Mouse (Mus musculus) liver, embryonic 14.5 days (tissue): ENCODE results near the gene Plekho2. TPM values are rescaled to one million over a fixed set of nuclear protein-coding genes. Genes with fewer than 3 reads are reported as not detected.

Experiments
- ATAC-seq: fragments of 200-750 bp; cut with Nextera tagmentation; 2 replicates; pipeline ENCODE4 v1.8.0; 2017; ENCODE audit warnings: moderate number of reproducible peaks, mild to moderate bottlenecking, moderate library complexity; ENCODE audit not compliant: insufficient read depth
- DNase-seq, 3 experiments: peaks; one replicate each; pipeline ENCODE4 v3.0.0-alpha.2; 2012 to 2013; ENCODE audit warnings: low read depth in 3 of 3, low spot score in 3 of 3
- H3K27ac ChIP-seq: fragments of 300-500 bp; sonication (generic); 2 replicates; pipeline ENCODE4 v1.5.1; 2014; ENCODE audit warnings: moderate library complexity, mild to moderate bottlenecking, control low read depth, inconsistent platforms
- H3K27me3 ChIP-seq: fragments of 300-500 bp; sonication (generic); 2 replicates; pipeline ENCODE4 v1.6.1; 2014; ENCODE audit warnings: mild to moderate bottlenecking, low read length, moderate library complexity; ENCODE audit not compliant: control insufficient read depth, insufficient read depth
- H3K36me3 ChIP-seq: fragments of 300-500 bp; sonication (generic); replicated peaks from 2 replicates; pipeline ENCODE4 v1.6.1; 2014; ENCODE audit warnings: low read depth; ENCODE audit not compliant: control insufficient read depth, insufficient read depth
- H3K4me1 ChIP-seq, 2 experiments: fragments of 200-500 bp in 1 of 2; fragments of 300-500 bp in 1 of 2; sonication (generic) in 1 of 2; replicated peaks; 2 replicates each; pipeline ENCODE4 v1.6.1; 2012 to 2014; ENCODE audit warnings: antibody characterized with exemption in 1 of 2, inconsistent platforms in 1 of 2, low read length in 1 of 2; ENCODE audit not compliant: control insufficient read depth in 2 of 2, insufficient read depth in 2 of 2
- H3K4me2 ChIP-seq: fragments of 300-500 bp; sonication (generic); 2 replicates; pipeline ENCODE4 v1.6.1; 2014; ENCODE audit warnings: low read depth, mild to moderate bottlenecking, control low read depth, moderate library complexity
- H3K4me3 ChIP-seq, 2 experiments: fragments of 200-500 bp in 1 of 2; fragments of 300-500 bp in 1 of 2; sonication (generic) in 1 of 2; 2 replicates each; pipeline ENCODE4 v1.5.1; 2012 to 2014; ENCODE audit warnings: low read depth in 2 of 2, low read length in 2 of 2, mild to moderate bottlenecking in 2 of 2, control low read depth in 1 of 2, inconsistent platforms in 1 of 2, moderate library complexity in 1 of 2; ENCODE audit not compliant: insufficient read depth in 1 of 2
- H3K9ac ChIP-seq: fragments of 300-500 bp; sonication (generic); replicated peaks from 2 replicates; pipeline ENCODE4 v1.6.1; 2014; ENCODE audit warnings: mild to moderate bottlenecking, control low read depth, moderate library complexity
- H3K9me3 ChIP-seq: fragments of 300-500 bp; sonication (generic); 2 replicates; pipeline ENCODE4 v1.6.1; 2016; ENCODE audit warnings: low read length, mixed read lengths; ENCODE audit not compliant: control insufficient read depth
- CTCF ChIP-seq: IDR thresholded peaks from 2 replicates; pipeline ENCODE4 v1.5.1; 2016; ENCODE audit warnings: antibody characterized with exemption, low read depth, control low read depth
- EP300 ChIP-seq: IDR thresholded peaks from 2 replicates; pipeline ENCODE4 v1.6.1; 2016; ENCODE audit warnings: antibody characterized with exemption, low read depth
- WGBS: fragments of 180-500 bp; shearing (Covaris S2); extraction: QIAGEN DNeasy Blood & Tissue Kit; methylation state at CpG from one replicate; pipeline ENCODE4 v1.1.7; 2014; ENCODE audit not compliant: insufficient replicate concordance; 5-methylcytosine and 5-hydroxymethylcytosine counted together
- polyA plus RNA-seq, 2 experiments: library from polyadenylated mRNA; depleted of rRNA in 1 of 2; stranded (reverse) in 1 of 2; unstranded in 1 of 2; fragments of >200 nt; fragmentation: Nextera tagmentation in 1 of 2; extraction: Ambion mirVana in 1 of 2; gene quantifications; 2 replicates each; pipeline versions ENCODE4 v1.2.1 to v1.2.3; 2012 to 2014

Gene Plekho2
- polyA plus RNA-seq, 2 experiments: 15.7 to 21.5 TPM

DNA sequence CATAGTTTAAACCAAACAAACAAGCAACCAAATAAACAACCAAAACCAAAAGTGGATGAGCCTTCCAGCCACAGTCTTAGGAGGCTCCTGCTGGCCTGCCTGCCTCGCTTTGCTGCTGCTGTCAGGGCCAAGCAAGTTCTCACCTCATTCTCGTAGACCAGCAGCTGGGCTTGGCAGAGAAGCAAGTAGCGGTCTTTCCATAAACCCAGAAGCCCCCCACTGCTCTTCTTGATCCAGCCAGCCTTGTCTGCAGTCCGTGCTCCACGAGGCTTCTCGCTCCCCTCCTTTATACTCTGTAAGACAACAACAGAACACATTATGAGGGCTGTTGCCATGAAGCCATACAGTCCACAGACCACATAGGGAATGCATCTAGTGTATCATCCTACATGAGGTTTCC, 7.0 kb downstream of the Plekho2 start:
- 93% methylated on average over 6 of the region's 6 CpGs for WGBS
- no peak for DNase-seq
- Histone ChIP-seq H3K9me3 (no peaks in the 10 kb centered on the region), H3K36me3 (peaks cover 59% of the 10 kb centered on the region), H3K27ac (no peak overlapping the region), H3K4me1 (peaks cover 33 to 44% of the 10 kb centered on the region in 2 experiments), H3K9ac (no peak overlapping the region), H3K27me3 (no peaks in the 10 kb centered on the region), H3K4me3 (no peak overlapping the region), H3K4me2 (no peak overlapping the region)
- no peak for TF ChIP-seq EP300
- no peak for TF ChIP-seq CTCF
- ATAC-seq: no peak

DNA sequence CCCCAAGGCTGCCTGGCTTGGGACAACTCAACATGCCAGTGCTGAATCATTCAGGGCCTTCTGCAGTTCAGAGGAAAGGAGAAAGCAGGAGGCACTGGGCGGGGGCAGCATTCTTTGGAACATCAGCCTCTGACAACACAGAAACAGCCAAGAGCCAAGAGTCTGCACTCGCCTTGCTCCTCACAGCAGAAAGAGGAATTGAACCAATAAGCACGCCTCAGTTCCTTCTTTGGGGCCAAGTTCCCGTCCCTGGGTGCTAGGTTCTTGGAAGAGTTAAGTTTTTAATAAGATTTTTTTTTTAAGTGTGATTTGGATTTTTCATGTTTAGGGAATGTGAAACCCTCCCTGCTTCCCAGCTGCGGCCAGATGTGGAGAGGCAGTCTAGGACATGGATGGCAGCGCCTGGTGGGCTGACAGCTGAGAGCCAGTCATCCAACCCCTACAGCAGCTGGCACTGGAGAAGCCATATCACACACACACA, 10.3 kb downstream of the Plekho2 start:
- Histone ChIP-seq H3K4me2 (no peak overlapping the region), H3K9ac (no peak overlapping the region), H3K27ac (peak overlapping the region; percentile 23; the same call in 1 of the 2 replicates), H3K4me3 (no peak overlapping the region), H3K27me3 (no peaks in the 10 kb centered on the region), H3K36me3 (peaks cover 79% of the 10 kb centered on the region), H3K4me1 (peaks cover 7 to 17% of the 10 kb centered on the region in 2 experiments), H3K9me3 (no peaks in the 10 kb centered on the region)
- TF ChIP-seq EP300 (no peak), CTCF (no peak)
- 76% methylated on average over 6 of the region's 6 CpGs for WGBS
- no peak for DNase-seq
- ATAC-seq: no peak

DNA sequence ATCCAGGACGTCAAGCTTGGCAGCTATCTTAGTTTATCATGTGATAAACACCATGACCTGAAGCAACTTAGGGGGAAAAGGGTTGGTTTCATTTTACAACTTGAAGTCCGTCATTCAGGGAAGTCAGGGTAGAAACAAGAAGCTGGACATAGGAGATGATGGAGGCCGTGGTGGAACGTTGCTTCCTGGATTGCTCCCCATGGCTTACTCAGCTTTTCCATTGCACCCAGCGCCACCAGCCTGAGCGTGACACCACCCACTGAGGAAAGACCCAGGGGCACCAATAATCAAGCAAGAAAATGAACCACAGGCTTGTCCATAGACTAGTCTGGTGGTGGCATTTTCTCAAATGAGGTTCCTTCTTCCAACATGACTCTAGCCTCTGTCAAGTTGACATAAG, 11.1 kb downstream of the Plekho2 start:
- ATAC-seq: no peak
- 80% methylated on average over 6 of the region's 6 CpGs for WGBS
- Histone ChIP-seq H3K4me1 (peaks cover 5 to 15% of the 10 kb centered on the region in 2 experiments; a peak in 3 of 4 replicates), H3K9me3 (no peaks in the 10 kb centered on the region), H3K9ac (no peak overlapping the region), H3K4me3 (no peak overlapping the region), H3K36me3 (peaks cover 86% of the 10 kb centered on the region), H3K27ac (no peak overlapping the region), H3K27me3 (no peaks in the 10 kb centered on the region), H3K4me2 (no peak overlapping the region)
- no peak for DNase-seq
- TF ChIP-seq CTCF: no peak
- TF ChIP-seq EP300: no peak

DNA sequence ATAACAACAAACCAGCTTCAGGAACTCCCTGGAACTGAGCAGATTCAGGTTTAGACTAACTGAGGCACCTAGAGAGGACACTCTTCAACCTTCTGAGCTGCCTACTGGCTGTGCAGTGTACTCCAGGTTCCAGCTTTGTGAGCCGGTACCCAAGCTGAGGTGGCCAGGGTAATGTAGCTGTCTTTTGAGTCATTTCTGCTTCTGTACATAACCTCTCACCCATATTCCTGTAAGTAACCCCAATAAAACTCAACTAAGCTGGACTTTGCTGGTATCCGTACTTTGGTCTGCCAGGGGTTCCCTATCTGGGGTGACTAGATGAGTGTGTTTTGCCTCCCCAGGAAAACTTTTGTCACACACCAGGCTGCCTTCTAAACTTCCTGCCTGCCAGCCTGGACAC, 15.1 kb downstream of the Plekho2 start:
- Histone ChIP-seq H3K4me2 (no peak overlapping the region), H3K27ac (peak overlapping the region; percentile 15; the same call in 1 of the 2 replicates), H3K4me1 (peaks cover 5 to 27% of the 10 kb centered on the region in 2 experiments; a peak in 3 of 4 replicates), H3K9ac (no peak overlapping the region), H3K4me3 (no peak overlapping the region), H3K36me3 (peaks cover 97% of the 10 kb centered on the region), H3K9me3 (no peaks in the 10 kb centered on the region), H3K27me3 (no peaks in the 10 kb centered on the region)
- no peak for TF ChIP-seq EP300
- TF ChIP-seq CTCF: no peak
- 96% methylated on average over 2 of the region's 2 CpGs for WGBS
- DNase-seq (no peak), ATAC-seq (no peak)

DNA sequence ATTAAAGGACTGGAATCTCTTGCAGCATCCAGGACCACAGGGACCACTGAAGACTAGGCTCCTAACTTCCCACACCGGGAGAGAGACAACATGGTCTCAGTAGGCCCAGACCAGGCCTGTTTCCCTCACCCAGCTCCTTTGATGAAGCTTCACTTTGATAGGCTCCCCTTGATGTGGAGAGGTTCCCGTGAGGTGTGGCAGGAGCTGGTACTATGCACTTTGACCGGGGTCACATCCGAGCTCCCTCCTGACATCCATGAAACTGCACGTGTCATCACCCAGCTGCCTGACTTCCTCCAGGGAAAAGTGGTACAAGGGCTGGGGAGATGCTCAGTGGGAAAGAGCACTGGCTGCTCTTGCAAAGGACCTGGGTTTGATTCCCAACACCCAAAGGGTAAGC, 16.8 kb downstream of the Plekho2 start:
- no peak for ATAC-seq
- H3K9ac ChIP-seq: no peak overlapping the region
- no peak overlapping the region for H3K4me3 ChIP-seq
- WGBS: 88% methylated on average over 5 of the region's 5 CpGs
- no peaks in the 10 kb centered on the region for H3K27me3 ChIP-seq
- no peak overlapping the region for H3K27ac ChIP-seq
- no peaks in the 10 kb centered on the region for H3K9me3 ChIP-seq
- H3K4me2 ChIP-seq: no peak overlapping the region
- TF ChIP-seq CTCF: no peak
- no peak for TF ChIP-seq EP300
- H3K4me1 ChIP-seq: peaks cover 5 to 23% of the 10 kb centered on the region in 2 experiments; a peak in 3 of 4 replicates
- H3K36me3 ChIP-seq: peaks cover 99% of the 10 kb centered on the region
- no peak for DNase-seq
